Mouse (Mus musculus): ENCODE data around the gene Ncoa1.

DNA sequence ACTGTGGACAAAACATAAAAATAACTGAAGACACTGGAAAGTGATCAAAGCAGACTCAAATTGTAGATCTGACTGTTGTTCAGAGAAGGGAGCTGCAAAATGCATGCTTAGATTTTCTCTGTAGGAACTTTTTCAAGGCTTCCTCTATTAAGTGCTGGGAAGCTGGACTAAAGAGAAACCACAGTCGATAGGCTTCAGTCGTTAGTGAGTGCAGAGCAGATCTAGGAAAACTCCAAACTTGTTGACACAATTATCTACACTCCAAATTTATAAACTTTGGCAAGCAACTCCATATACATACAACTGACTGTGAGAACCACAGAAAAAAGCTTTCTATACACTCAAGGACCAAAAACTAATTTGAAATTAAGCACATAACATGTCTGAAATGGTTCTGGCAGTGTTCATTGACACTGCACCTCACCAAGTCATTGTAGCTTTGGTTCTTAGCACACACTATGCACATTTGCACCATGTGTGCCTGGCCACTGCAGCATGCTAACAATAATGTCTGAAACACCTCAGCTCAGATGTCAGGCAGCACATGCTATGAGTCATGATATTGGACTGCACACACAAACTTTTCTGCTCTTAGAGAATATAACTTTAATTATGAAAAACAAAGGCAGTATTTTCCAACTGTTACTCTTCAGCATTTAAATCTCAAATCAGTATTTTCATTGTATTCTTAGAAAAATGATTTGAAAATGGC lies 121.8 kb downstream of the Ncoa1 start:
- TF ChIP-seq CTCF (IDR thresholded peaks at IDR 0.05; ENCODE audit: low read depth) (no peak), EP300 (IDR thresholded peaks at IDR 0.05; ENCODE audit: low read depth) (no peak)

Measured in liver, embryonic 14.5 days (tissue).